In genomic region chr7:49309746-49310145, GRCm38 (mm10) we compare ENCODE assay signal across 19 mouse cellular contexts.
DNase-seq lines count a peak whose midpoint lies in the region; ATAC-seq and TF ChIP-seq lines count a peak whose summit lies in the region.
"Had no signal": no experiment of that assay in that cellular context is flagged by ENCODE, and none has a peak within 500 bp of the region (broad histone marks: within the 10 kb centered on the region; RNA-seq: fewer than 3 reads in every experiment).

No protein-coding gene starts in this region.

- WGBS in liver, embryonic 14.5 days (ENCODE audit: insufficient replicate concordance) = 43% methylated on average over 5 of the region's 5 CpGs
- 62% methylated on average over 5 of the region's 5 CpGs for WGBS in midbrain, embryonic 15.5 days
- 79% methylated on average over 5 of the region's 5 CpGs for WGBS in stomach, postnatal 0 days

- H3K9ac ChIP-seq in liver, embryonic 14.5 days (replicated peaks) = no peak overlapping the region
- H3K9ac ChIP-seq in midbrain, embryonic 15.5 days = no peak overlapping the region
- H3K9ac ChIP-seq in stomach, postnatal 0 days (ENCODE audit: low read length) = no peak overlapping the region
- H3K9ac ChIP-seq: forebrain, embryonic 13.5 days; forebrain, postnatal 0 days; heart, embryonic 12.5 days; hindbrain, embryonic 14.5 days had no signal

- H3K4me3 ChIP-seq in layer of hippocampus, adult 2 months = no peak overlapping the region
- no peak overlapping the region for H3K4me3 ChIP-seq in liver, embryonic 14.5 days (ENCODE audit: insufficient read depth in 1 of 2, low read depth in 2 of 2, low read length in 2 of 2)
- H3K4me3 ChIP-seq in midbrain, embryonic 15.5 days = no peak overlapping the region
- no peak overlapping the region for H3K4me3 ChIP-seq in stomach, postnatal 0 days (ENCODE audit: low read depth, low read length)
- H3K4me3 ChIP-seq: forebrain, embryonic 13.5 days; gastrocnemius, adult 2 months; heart, embryonic 12.5 days; hindbrain, embryonic 10.5 days had no signal

- no peak overlapping the region for H3K4me2 ChIP-seq in liver, embryonic 14.5 days (ENCODE audit: low read depth)
- no peak overlapping the region for H3K4me2 ChIP-seq in midbrain, embryonic 15.5 days
- H3K4me2 ChIP-seq in stomach, postnatal 0 days (replicated peaks; ENCODE audit: low read depth) = no peak overlapping the region
- H3K4me2 ChIP-seq: forebrain, embryonic 13.5 days; heart, embryonic 12.5 days; hindbrain, embryonic 14.5 days had no signal

- H3K27ac ChIP-seq in layer of hippocampus, adult 2 months = peak overlapping the region; percentile 19; the same call in 1 of the 2 replicates
- H3K27ac ChIP-seq in liver, embryonic 14.5 days = no peak overlapping the region
- no peak overlapping the region for H3K27ac ChIP-seq in midbrain, embryonic 15.5 days
- no peak overlapping the region for H3K27ac ChIP-seq in stomach, postnatal 0 days (replicated peaks)
- H3K27ac ChIP-seq: forebrain, embryonic 13.5 days; gastrocnemius, adult 2 months; hindbrain, embryonic 10.5 days; hindbrain, embryonic 14.5 days had no signal

- H3K36me3 ChIP-seq in liver, embryonic 14.5 days (replicated peaks; ENCODE audit: control insufficient read depth, insufficient read depth, low read depth) = no peaks in the 10 kb centered on the region
- H3K36me3 ChIP-seq in midbrain, embryonic 15.5 days (replicated peaks) = no peaks in the 10 kb centered on the region
- no peaks in the 10 kb centered on the region for H3K36me3 ChIP-seq in stomach, postnatal 0 days (ENCODE audit: control insufficient read depth, insufficient read depth, low read length)

- peaks cover 3% of the 10 kb centered on the region for H3K27me3 ChIP-seq in liver, embryonic 14.5 days (ENCODE audit: control insufficient read depth, insufficient read depth, low read length)
- H3K27me3 ChIP-seq in midbrain, embryonic 15.5 days (replicated peaks) = no peaks in the 10 kb centered on the region
- no peaks in the 10 kb centered on the region for H3K27me3 ChIP-seq in stomach, postnatal 0 days (ENCODE audit: control insufficient read depth, insufficient read depth, low read length)

- no peaks in the 10 kb centered on the region for H3K9me3 ChIP-seq in liver, embryonic 14.5 days (ENCODE audit: control insufficient read depth, low read length)
- H3K9me3 ChIP-seq in midbrain, embryonic 15.5 days = no peaks in the 10 kb centered on the region
- no peaks in the 10 kb centered on the region for H3K9me3 ChIP-seq in stomach, postnatal 0 days (ENCODE audit: control insufficient read depth, low read length)

- no peak for TF ChIP-seq CTCF in layer of hippocampus, adult 2 months (conservative IDR thresholded peaks at IDR 0.05)
- TF ChIP-seq CTCF in liver, embryonic 14.5 days (IDR thresholded peaks at IDR 0.05; ENCODE audit: low read depth) = no peak
- TF ChIP-seq CTCF in stomach, postnatal 0 days (IDR thresholded peaks at IDR 0.05; ENCODE audit: low read depth) = no peak

- TF ChIP-seq EP300 in liver, embryonic 14.5 days (IDR thresholded peaks at IDR 0.05; ENCODE audit: low read depth) = no peak
- TF ChIP-seq EP300 in stomach, postnatal 0 days (optimal IDR thresholded peaks at IDR 0.05) = no peak

- peak; percentile 50; the same call in 1 of the 2 replicates for ATAC-seq in erythroblast, adult 5-6 weeks (replicated peaks; ENCODE audit: low FRiP score, poor library complexity, severe bottlenecking)
- ATAC-seq in liver, embryonic 14.5 days (ENCODE audit: insufficient read depth) = peak; percentile 60; the same call in 1 of the 2 replicates
- peak; percentile 50 for ATAC-seq in megakaryocyte-erythroid progenitor cell, adult 5-6 weeks (replicated peaks; ENCODE audit: low FRiP score, low TSS enrichment, poor library complexity, severe bottlenecking)
- ATAC-seq in midbrain, embryonic 15.5 days (replicated peaks) = no peak
- no peak for ATAC-seq in stomach, postnatal 0 days (ENCODE audit: low FRiP score, low TSS enrichment)
- ATAC-seq: forebrain, embryonic 13.5 days; forebrain, postnatal 0 days had no signal

- peaks cover 6 to 10% of the 10 kb centered on the region in 2 experiments; a peak in 2 of 4 replicates for H3K4me1 ChIP-seq in liver, embryonic 14.5 days (replicated peaks; ENCODE audit: control insufficient read depth in 2 of 2, insufficient read depth in 2 of 2, low read length in 1 of 2)
- peaks cover 2% of the 10 kb centered on the region for H3K4me1 ChIP-seq in midbrain, embryonic 15.5 days
- no peaks in the 10 kb centered on the region; the same call in 1 of the 2 replicates for H3K4me1 ChIP-seq in stomach, postnatal 0 days (replicated peaks; ENCODE audit: control insufficient read depth, insufficient read depth)

- no peak for DNase-seq in layer of hippocampus, adult 2 months (ENCODE audit: low spot score in 2 of 2)
- DNase-seq in layer of hippocampus, adult 11-12 months (ENCODE audit: low spot score) = no peak
- no peak for DNase-seq in liver, embryonic 14.5 days (ENCODE audit: low read depth in 3 of 3, low spot score in 3 of 3)
- DNase-seq in gastrocnemius, adult 18-20 months (ENCODE audit: low spot score) = no peak
- DNase-seq in stomach, postnatal 0 days (ENCODE audit: low spot score) = no peak
- DNase-seq: adrenal gland, adult 2 months; adrenal gland, postnatal 36 days; cerebellum, adult 8-10 months; cerebellum, postnatal 25 days; forebrain, postnatal 0 days; gastrocnemius, adult 2 months; gastrocnemius, postnatal 25 days had no signal

Comparison
In these comparisons a context has a peak if more than half of its experiments do, and no peak if none do; other contexts are left out.
1. ATAC-seq: peak in erythroblast, adult 5-6 weeks (single experiment), liver, embryonic 14.5 days (single experiment) and megakaryocyte-erythroid progenitor cell, adult 5-6 weeks (single experiment); none in midbrain, embryonic 15.5 days (single experiment) and stomach, postnatal 0 days (single experiment).